Mouse (Mus musculus): Measurements from ENCODE around the gene Sart3. TPM values are rescaled to one million over a fixed set of nuclear protein-coding genes. Genes with fewer than 3 reads are reported as not detected.
A peak's percentile ranks its signal among the peaks of the same experiment; 100 is the strongest.

Gene Sart3
- polyA plus RNA-seq, 2 experiments, result 12.7 to 15.0 TPM

- Histone ChIP-seq H3K9me3 (ENCODE audit: control insufficient read depth, low read length) (no peaks in the 10 kb centered on the region), H3K9ac (replicated peaks) (no peak overlapping the region), H3K27me3 (ENCODE audit: control insufficient read depth, insufficient read depth, low read length) (no peaks in the 10 kb centered on the region), H3K4me2 (ENCODE audit: low read depth) (no peak overlapping the region), H3K4me3 (ENCODE audit: insufficient read depth in 1 of 2, low read depth in 2 of 2, low read length in 2 of 2) (no peak overlapping the region), H3K4me1 (replicated peaks; ENCODE audit: control insufficient read depth in 2 of 2, insufficient read depth in 2 of 2, low read length in 1 of 2) (no peaks in the 10 kb centered on the region), H3K36me3 (replicated peaks; ENCODE audit: control insufficient read depth, insufficient read depth, low read depth) (no peaks in the 10 kb centered on the region), H3K27ac (no peak overlapping the region)
- TF ChIP-seq CTCF (IDR thresholded peaks at IDR 0.05; ENCODE audit: low read depth) (no peak), EP300 (IDR thresholded peaks at IDR 0.05; ENCODE audit: low read depth) (no peak)
- DNase-seq (ENCODE audit: low read depth in 3 of 3, low spot score in 3 of 3) (no peak), ATAC-seq (ENCODE audit: insufficient read depth) (no peak)
- WGBS (ENCODE audit: insufficient replicate concordance), result 56% methylated on average over 9 of the region's 9 CpGs
These were observed 35.4 kb upstream of the Sart3 start for GRCm38 (mm10) chr5:113807712-113808111.

GRCm38 (mm10) chr5:113806414-113806813, 34.1 kb upstream of the Sart3 start:
- TF ChIP-seq CTCF (IDR thresholded peaks at IDR 0.05; ENCODE audit: low read depth), result no peak
- no peak for TF ChIP-seq EP300 (IDR thresholded peaks at IDR 0.05; ENCODE audit: low read depth)
- Histone ChIP-seq H3K4me2 (ENCODE audit: low read depth) (no peak overlapping the region), H3K27me3 (ENCODE audit: control insufficient read depth, insufficient read depth, low read length) (no peaks in the 10 kb centered on the region), H3K27ac (no peak overlapping the region), H3K4me3 (ENCODE audit: insufficient read depth in 1 of 2, low read depth in 2 of 2, low read length in 2 of 2) (no peak overlapping the region), H3K9me3 (ENCODE audit: control insufficient read depth, low read length) (no peaks in the 10 kb centered on the region), H3K36me3 (replicated peaks; ENCODE audit: control insufficient read depth, insufficient read depth, low read depth) (no peaks in the 10 kb centered on the region), H3K4me1 (replicated peaks; ENCODE audit: control insufficient read depth in 2 of 2, insufficient read depth in 2 of 2, low read length in 1 of 2) (no peaks in the 10 kb centered on the region), H3K9ac (replicated peaks) (no peak overlapping the region)
- DNase-seq (ENCODE audit: low read depth in 3 of 3, low spot score in 3 of 3), result no peak
- 8% methylated on average over 10 of the region's 10 CpGs for WGBS (ENCODE audit: insufficient replicate concordance)
- no peak for ATAC-seq (ENCODE audit: insufficient read depth)

DNA sequence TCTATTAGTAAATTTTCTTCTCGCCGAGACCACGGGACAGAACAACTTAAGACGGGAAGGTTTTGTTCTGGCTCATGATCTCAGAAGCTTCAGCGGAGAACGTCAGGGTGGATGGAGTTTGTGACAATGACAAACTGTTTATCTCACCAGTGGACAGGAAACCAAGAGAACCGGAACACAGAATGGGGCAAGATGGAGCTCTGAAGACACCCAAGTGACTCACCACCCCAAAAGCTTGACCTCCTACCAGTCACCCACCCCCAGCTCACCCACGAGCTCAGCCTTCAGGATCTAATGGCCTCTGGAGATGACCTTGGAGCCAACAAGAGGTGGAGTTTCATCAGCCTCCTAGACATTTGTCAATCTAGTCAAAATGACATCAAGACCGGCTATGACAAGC, 33.0 kb upstream of the Sart3 start:
- DNase-seq (ENCODE audit: low read depth in 3 of 3, low spot score in 3 of 3), result no peak
- H3K27ac ChIP-seq, result no peak overlapping the region
- H3K9me3 ChIP-seq (ENCODE audit: control insufficient read depth, low read length), result no peaks in the 10 kb centered on the region
- WGBS (ENCODE audit: insufficient replicate concordance), result 63% methylated on average over 9 of the region's 9 CpGs
- no peaks in the 10 kb centered on the region for H3K36me3 ChIP-seq (replicated peaks; ENCODE audit: control insufficient read depth, insufficient read depth, low read depth)
- no peak overlapping the region for H3K4me3 ChIP-seq (ENCODE audit: insufficient read depth in 1 of 2, low read depth in 2 of 2, low read length in 2 of 2)
- ATAC-seq (ENCODE audit: insufficient read depth), result no peak
- H3K4me1 ChIP-seq (replicated peaks; ENCODE audit: control insufficient read depth in 2 of 2, insufficient read depth in 2 of 2, low read length in 1 of 2), result no peaks in the 10 kb centered on the region
- no peak overlapping the region for H3K4me2 ChIP-seq (ENCODE audit: low read depth)
- H3K27me3 ChIP-seq (ENCODE audit: control insufficient read depth, insufficient read depth, low read length), result no peaks in the 10 kb centered on the region
- no peak for TF ChIP-seq CTCF (IDR thresholded peaks at IDR 0.05; ENCODE audit: low read depth)
- no peak overlapping the region for H3K9ac ChIP-seq (replicated peaks)

DNA sequence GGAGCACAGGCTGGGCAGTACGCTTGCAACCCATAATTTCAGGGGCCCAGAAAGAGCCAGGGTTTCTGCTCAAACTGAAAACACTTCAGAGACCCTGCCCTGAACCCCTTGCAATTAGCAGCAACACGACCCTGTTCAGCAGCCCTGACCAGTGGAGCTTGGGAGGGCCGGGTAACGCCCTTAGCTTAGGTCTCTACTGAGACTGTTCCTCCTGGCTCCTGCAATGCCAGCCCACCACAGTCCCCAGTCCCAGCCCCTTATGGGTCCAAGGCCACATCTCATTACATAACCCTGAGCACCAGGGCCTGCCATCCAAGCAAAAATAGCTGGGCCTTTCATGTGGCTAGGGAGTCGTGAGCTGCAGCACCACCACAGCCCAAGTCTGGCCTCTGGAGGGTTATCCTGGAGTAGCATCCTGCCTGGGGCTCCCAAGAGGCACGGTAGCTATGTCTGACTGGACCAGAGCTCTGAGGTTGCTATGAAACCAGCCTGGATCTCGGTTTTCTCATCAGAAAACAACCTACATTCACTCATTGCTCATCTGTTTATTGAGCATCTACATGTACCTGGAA, 32.2 kb upstream of the Sart3 start:
- TF ChIP-seq EP300 (IDR thresholded peaks at IDR 0.05; ENCODE audit: low read depth) (no peak), CTCF (IDR thresholded peaks at IDR 0.05; ENCODE audit: low read depth) (0 out of 2 replicates have a peak, but pooled peaks have one; percentile 12)
- ATAC-seq (ENCODE audit: insufficient read depth) (no peak), DNase-seq (ENCODE audit: low read depth in 3 of 3, low spot score in 3 of 3) (no peak)
- 37% methylated on average over 7 of the region's 7 CpGs for WGBS (ENCODE audit: insufficient replicate concordance)
- Histone ChIP-seq H3K27me3 (ENCODE audit: control insufficient read depth, insufficient read depth, low read length) (no peaks in the 10 kb centered on the region), H3K4me2 (ENCODE audit: low read depth) (no peak overlapping the region), H3K36me3 (replicated peaks; ENCODE audit: control insufficient read depth, insufficient read depth, low read depth) (no peaks in the 10 kb centered on the region), H3K4me1 (replicated peaks; ENCODE audit: control insufficient read depth in 2 of 2, insufficient read depth in 2 of 2, low read length in 1 of 2) (0 out of 4 replicates have a peak, but pooled peaks cover 0 to 2% of the 10 kb centered on the region in 2 experiments), H3K9ac (replicated peaks) (no peak overlapping the region), H3K9me3 (ENCODE audit: control insufficient read depth, low read length) (no peaks in the 10 kb centered on the region), H3K4me3 (ENCODE audit: insufficient read depth in 1 of 2, low read depth in 2 of 2, low read length in 2 of 2) (no peak overlapping the region), H3K27ac (no peak overlapping the region)

GRCm38 (mm10) chr5:113800280-113800679, 28.0 kb upstream of the Sart3 start, which contains the start of gene Tmem119:
Gene Tmem119 (minus strand): TSS chr5:113800516.
- WGBS (ENCODE audit: insufficient replicate concordance), result 3% methylated on average over 11 of the region's 11 CpGs
- Histone ChIP-seq H3K27me3 (ENCODE audit: control insufficient read depth, insufficient read depth, low read length) (no peaks in the 10 kb centered on the region), H3K36me3 (replicated peaks; ENCODE audit: control insufficient read depth, insufficient read depth, low read depth) (no peaks in the 10 kb centered on the region), H3K9ac (replicated peaks) (no peak within 1 kb of the TSS), H3K4me2 (ENCODE audit: low read depth) (peak within 1 kb of the TSS; percentile 22; the same call in 1 of the 2 replicates), H3K4me1 (replicated peaks; ENCODE audit: control insufficient read depth in 2 of 2, insufficient read depth in 2 of 2, low read length in 1 of 2) (peaks cover 0 to 6% of the 10 kb centered on the region in 2 experiments; a peak in 1 of 4 replicates), H3K27ac (no peak within 1 kb of the TSS), H3K9me3 (ENCODE audit: control insufficient read depth, low read length) (no peaks in the 10 kb centered on the region), H3K4me3 (ENCODE audit: insufficient read depth in 1 of 2, low read depth in 2 of 2, low read length in 2 of 2) (peak within 1 kb of the TSS in 1 of 2 experiments; percentile 34; a peak in 2 of 4 replicates)
- no peak for TF ChIP-seq CTCF (IDR thresholded peaks at IDR 0.05; ENCODE audit: low read depth)
- TF ChIP-seq EP300 (IDR thresholded peaks at IDR 0.05; ENCODE audit: low read depth), result no peak
- DNase-seq (ENCODE audit: low read depth in 3 of 3, low spot score in 3 of 3) (no peak), ATAC-seq (ENCODE audit: insufficient read depth) (peak; percentile 63)

All from liver, embryonic 14.5 days (tissue).